Mouse (Mus musculus) stomach, embryonic 15.5 days (tissue): ENCODE measurements around the gene Rab11fip4. TPM values are rescaled to one million over a fixed set of nuclear protein-coding genes. Genes with fewer than 3 reads are reported as not detected.
A peak's percentile ranks its signal among the peaks of the same experiment; 100 is the strongest.

Experiments
- ATAC-seq: fragments of 200-750 bp; cut with Nextera tagmentation; 2 replicates; pipeline ENCODE4 v1.8.0; 2017; ENCODE audit warnings: low read depth, moderate number of reproducible peaks, moderate TSS enrichment; ENCODE audit not compliant: insufficient read depth, low FRiP score
- H3K27ac ChIP-seq: fragments of 300-500 bp; sonication (generic); 2 replicates; pipeline ENCODE4 v1.5.1; 2015; ENCODE audit warnings: mild to moderate bottlenecking, inconsistent platforms
- H3K27me3 ChIP-seq: fragments of 300-500 bp; sonication (generic); replicated peaks from 2 replicates; pipeline ENCODE4 v1.6.1; 2015; ENCODE audit warnings: inconsistent platforms
- H3K36me3 ChIP-seq: fragments of 300-500 bp; sonication (generic); 2 replicates; pipeline ENCODE4 v1.6.1; 2015; ENCODE audit warnings: inconsistent platforms
- H3K4me1 ChIP-seq: fragments of 300-500 bp; sonication (generic); 2 replicates; pipeline ENCODE4 v1.6.1; 2015; ENCODE audit warnings: inconsistent platforms
- H3K4me2 ChIP-seq: fragments of 300-500 bp; sonication (generic); 2 replicates; pipeline ENCODE4 v1.6.1; 2015; ENCODE audit warnings: mild to moderate bottlenecking, inconsistent platforms
- H3K4me3 ChIP-seq: fragments of 300-500 bp; sonication (generic); replicated peaks from 2 replicates; pipeline ENCODE4 v1.5.1; 2015; ENCODE audit warnings: inconsistent platforms
- H3K9ac ChIP-seq: fragments of 300-500 bp; sonication (generic); 2 replicates; pipeline ENCODE4 v1.6.1; 2015; ENCODE audit warnings: inconsistent platforms
- H3K9me3 ChIP-seq: fragments of 300-500 bp; sonication (generic); 2 replicates; pipeline ENCODE4 v1.6.1; 2016; ENCODE audit warnings: inconsistent platforms
- WGBS: fragments of 180-500 bp; shearing (Covaris S2); methylation state at CpG from one replicate; pipeline ENCODE4 v1.1.7; 2015; 5-methylcytosine and 5-hydroxymethylcytosine counted together
- polyA plus RNA-seq: library from polyadenylated mRNA; unstranded; fragments of >200 nt; fragmentation: Nextera tagmentation; extraction: Ambion mirVana; gene quantifications from 2 replicates; pipeline ENCODE4 v1.2.1, GENCODE M21; 2015

Gene Rab11fip4
- polyA plus RNA-seq, 1 experiment from 2014 or later = 2.1 TPM

GRCm38 (mm10) chr11:79581257-79581656 lies 9.8 kb upstream of the Rab11fip4 start:
- no peaks in the 10 kb centered on the region for H3K9me3 ChIP-seq
- 69% methylated on average over 6 of the region's 6 CpGs for WGBS
- H3K4me3 ChIP-seq = no peak overlapping the region
- H3K27me3 ChIP-seq = no peaks in the 10 kb centered on the region
- H3K4me1 ChIP-seq = no peaks in the 10 kb centered on the region
- H3K27ac ChIP-seq = no peak overlapping the region
- no peak overlapping the region for H3K4me2 ChIP-seq
- H3K9ac ChIP-seq = no peak overlapping the region
- ATAC-seq = no peak
- no peaks in the 10 kb centered on the region for H3K36me3 ChIP-seq

- Histone ChIP-seq H3K9ac (no peak overlapping the region), H3K4me1 (no peaks in the 10 kb centered on the region), H3K9me3 (no peaks in the 10 kb centered on the region), H3K4me2 (no peak overlapping the region), H3K27me3 (peaks cover 9% of the 10 kb centered on the region), H3K36me3 (no peaks in the 10 kb centered on the region), H3K4me3 (no peak overlapping the region), H3K27ac (no peak overlapping the region)
- 11% methylated on average over 5 of the region's 5 CpGs for WGBS
- peak; percentile 66; the same call in 1 of the 2 replicates for ATAC-seq
Measured at GRCm38 (mm10) chr11:79584191-79584590, 6.8 kb upstream of the Rab11fip4 start.

- 52% methylated on average over 14 of the region's 14 CpGs for WGBS
- Histone ChIP-seq H3K9ac (no peak overlapping the region), H3K9me3 (no peaks in the 10 kb centered on the region), H3K4me1 (peaks cover 6% of the 10 kb centered on the region), H3K36me3 (no peaks in the 10 kb centered on the region), H3K4me2 (no peak overlapping the region), H3K27me3 (peaks cover 55% of the 10 kb centered on the region), H3K4me3 (no peak overlapping the region), H3K27ac (no peak overlapping the region)
- ATAC-seq = no peak
Measured at GRCm38 (mm10) chr11:79589317-79590075, 1.5 kb upstream of the Rab11fip4 start.

GRCm38 (mm10) chr11:79591591-79591975 lies 571 bp downstream of the Rab11fip4 start:
- Histone ChIP-seq H3K4me3 (peak overlapping the region; percentile 53), H3K27ac (no peak overlapping the region), H3K9ac (0 out of 2 replicates have a peak overlapping the region, but pooled peaks have one; percentile 7), H3K9me3 (no peaks in the 10 kb centered on the region), H3K4me1 (peaks cover 6% of the 10 kb centered on the region), H3K27me3 (peaks cover 55% of the 10 kb centered on the region), H3K36me3 (no peaks in the 10 kb centered on the region), H3K4me2 (peak overlapping the region; percentile 98)
- WGBS = 34% methylated on average over 5 of the region's 5 CpGs
- no peak for ATAC-seq

- H3K4me1 ChIP-seq = peaks cover 6% of the 10 kb centered on the region
- 28% methylated on average over 11 of the region's 11 CpGs for WGBS
- no peak overlapping the region for H3K4me2 ChIP-seq
- H3K4me3 ChIP-seq = no peak overlapping the region
- no peaks in the 10 kb centered on the region for H3K9me3 ChIP-seq
- no peaks in the 10 kb centered on the region for H3K36me3 ChIP-seq
- H3K9ac ChIP-seq = no peak overlapping the region
- H3K27ac ChIP-seq = no peak overlapping the region
- no peak; the same call in 1 of the 2 replicates for ATAC-seq
- H3K27me3 ChIP-seq = peaks cover 53% of the 10 kb centered on the region
Measured at GRCm38 (mm10) chr11:79593495-79593894, 2.5 kb downstream of the Rab11fip4 start.

- H3K4me1 ChIP-seq = peaks cover 16% of the 10 kb centered on the region
- H3K27me3 ChIP-seq = no peaks in the 10 kb centered on the region
- H3K9me3 ChIP-seq = no peaks in the 10 kb centered on the region
- no peaks in the 10 kb centered on the region for H3K36me3 ChIP-seq
- peak overlapping the region; percentile 40; the same call in 1 of the 2 replicates for H3K27ac ChIP-seq
- H3K4me2 ChIP-seq = no peak overlapping the region
- H3K9ac ChIP-seq = no peak overlapping the region
- no peak overlapping the region for H3K4me3 ChIP-seq
- 62% methylated on average over 2 of the region's 2 CpGs for WGBS
- ATAC-seq = no peak
Measured at GRCm38 (mm10) chr11:79610454-79610853, 19.4 kb downstream of the Rab11fip4 start.

GRCm38 (mm10) chr11:79611011-79611666 lies 20.1 kb downstream of the Rab11fip4 start:
- Histone ChIP-seq H3K4me3 (no peak overlapping the region), H3K27me3 (no peaks in the 10 kb centered on the region), H3K9ac (no peak overlapping the region), H3K9me3 (no peaks in the 10 kb centered on the region), H3K4me2 (peak overlapping the region; percentile 30; the same call in 1 of the 2 replicates), H3K27ac (peak overlapping the region; percentile 40), H3K36me3 (no peaks in the 10 kb centered on the region), H3K4me1 (peaks cover 16% of the 10 kb centered on the region)
- peak; percentile 14; the same call in 1 of the 2 replicates for ATAC-seq
- WGBS = 15% methylated on average over 13 of the region's 13 CpGs

GRCm38 (mm10) chr11:79612046-79612600 lies 21.1 kb downstream of the Rab11fip4 start:
- WGBS = 14% methylated on average over 1 of the region's 1 CpGs
- peaks cover 16% of the 10 kb centered on the region for H3K4me1 ChIP-seq
- H3K9ac ChIP-seq = no peak overlapping the region
- ATAC-seq = no peak
- no peaks in the 10 kb centered on the region for H3K36me3 ChIP-seq
- H3K27ac ChIP-seq = no peak overlapping the region
- no peak overlapping the region for H3K4me2 ChIP-seq
- H3K27me3 ChIP-seq = no peaks in the 10 kb centered on the region
- H3K4me3 ChIP-seq = no peak overlapping the region
- H3K9me3 ChIP-seq = no peaks in the 10 kb centered on the region

GRCm38 (mm10) chr11:79613084-79613483 lies 22.1 kb downstream of the Rab11fip4 start:
- no peak; the same call in 1 of the 2 replicates for ATAC-seq
- 50% methylated on average over 3 of the region's 3 CpGs for WGBS
- no peak overlapping the region for H3K27ac ChIP-seq

GRCm38 (mm10) chr11:79613711-79614110 lies 22.7 kb downstream of the Rab11fip4 start:
- ATAC-seq = no peak
- no peaks in the 10 kb centered on the region for H3K36me3 ChIP-seq
- H3K4me1 ChIP-seq = peaks cover 16% of the 10 kb centered on the region
- no peak overlapping the region for H3K9ac ChIP-seq
- H3K27me3 ChIP-seq = no peaks in the 10 kb centered on the region
- no peak overlapping the region for H3K27ac ChIP-seq
- WGBS = 59% methylated on average over 4 of the region's 4 CpGs
- H3K4me3 ChIP-seq = no peak overlapping the region
- no peak overlapping the region for H3K4me2 ChIP-seq
- no peaks in the 10 kb centered on the region for H3K9me3 ChIP-seq

More at GRCm38 (mm10) chr11:79613084-79613483, 22.1 kb downstream of the Rab11fip4 start:
- Histone ChIP-seq H3K9ac (no peak overlapping the region), H3K4me2 (no peak overlapping the region), H3K4me3 (no peak overlapping the region), H3K36me3 (no peaks in the 10 kb centered on the region), H3K9me3 (no peaks in the 10 kb centered on the region), H3K4me1 (peaks cover 16% of the 10 kb centered on the region), H3K27me3 (no peaks in the 10 kb centered on the region)

GRCm38 (mm10) chr11:79614880-79615279 lies 23.9 kb downstream of the Rab11fip4 start:
- Histone ChIP-seq H3K9ac (no peak overlapping the region), H3K27ac (no peak overlapping the region), H3K36me3 (no peaks in the 10 kb centered on the region), H3K4me2 (no peak overlapping the region), H3K4me3 (no peak overlapping the region), H3K27me3 (no peaks in the 10 kb centered on the region), H3K4me1 (peaks cover 16% of the 10 kb centered on the region), H3K9me3 (no peaks in the 10 kb centered on the region)
- ATAC-seq = no peak
- WGBS = 72% methylated on average over 3 of the region's 3 CpGs

GRCm38 (mm10) chr11:79615871-79616270 lies 24.9 kb downstream of the Rab11fip4 start:
- Histone ChIP-seq H3K27me3 (no peaks in the 10 kb centered on the region), H3K27ac (no peak overlapping the region), H3K9me3 (no peaks in the 10 kb centered on the region), H3K4me2 (no peak overlapping the region), H3K36me3 (no peaks in the 10 kb centered on the region), H3K9ac (no peak overlapping the region), H3K4me1 (peaks cover 10% of the 10 kb centered on the region), H3K4me3 (no peak overlapping the region)
- 60% methylated on average over 5 of the region's 5 CpGs for WGBS
- ATAC-seq = no peak
